Mouse (Mus musculus) midbrain, embryonic 15.5 days (tissue): ENCODE data around the gene Litaf. TPM values are rescaled to one million over a fixed set of nuclear protein-coding genes. Genes with fewer than 3 reads are reported as not detected.

Source experiments
- ATAC-seq: fragments of 200-750 bp; cut with Nextera tagmentation; replicated peaks from 2 replicates; pipeline ENCODE4 v1.8.0; 2017; ENCODE audit warnings: moderate TSS enrichment
- H3K27ac ChIP-seq: fragments of 300-500 bp; sonication (generic); 2 replicates; pipeline ENCODE4 v1.5.1; 2015; ENCODE audit warnings: mild to moderate bottlenecking, inconsistent platforms
- H3K27me3 ChIP-seq: fragments of 300-500 bp; sonication (generic); replicated peaks from 2 replicates; pipeline ENCODE4 v1.6.1; 2015; ENCODE audit warnings: inconsistent platforms
- H3K36me3 ChIP-seq: fragments of 300-500 bp; sonication (generic); replicated peaks from 2 replicates; pipeline ENCODE4 v1.6.1; 2015; ENCODE audit warnings: inconsistent platforms
- H3K4me1 ChIP-seq: fragments of 300-500 bp; sonication (generic); 2 replicates; pipeline ENCODE4 v1.6.1; 2015; ENCODE audit warnings: inconsistent platforms
- H3K4me2 ChIP-seq: fragments of 300-500 bp; sonication (generic); 2 replicates; pipeline ENCODE4 v1.6.1; 2015; ENCODE audit warnings: inconsistent platforms, mild to moderate bottlenecking, moderate library complexity
- H3K4me3 ChIP-seq: fragments of 300-500 bp; sonication (generic); 2 replicates; pipeline ENCODE4 v1.5.1; 2015; ENCODE audit warnings: mild to moderate bottlenecking, inconsistent platforms
- H3K9ac ChIP-seq: fragments of 300-500 bp; sonication (generic); 2 replicates; pipeline ENCODE4 v1.6.1; 2015; ENCODE audit warnings: mild to moderate bottlenecking, inconsistent platforms
- H3K9me3 ChIP-seq: fragments of 300-500 bp; sonication (generic); 2 replicates; pipeline ENCODE4 v1.6.1; 2016; ENCODE audit warnings: inconsistent platforms
- WGBS: fragments of 180-500 bp; shearing (Covaris S2); methylation state at CpG from one replicate; pipeline ENCODE4 v1.1.7; 2015; ENCODE audit warnings: mixed read lengths; 5-methylcytosine and 5-hydroxymethylcytosine counted together
- polyA plus RNA-seq: library from polyadenylated mRNA; unstranded; fragments of >200 nt; fragmentation: Nextera tagmentation; extraction: Ambion mirVana; gene quantifications from 2 replicates; pipeline ENCODE4 v1.2.1, GENCODE M21; 2015

Litaf gene
- polyA plus RNA-seq, 1 experiment from 2014 or later, result 28.8 TPM

GRCm38 (mm10) chr16:10940661-10941060 lies 125.3 kb downstream of the Litaf start:
- no peak overlapping the region for H3K4me2 ChIP-seq
- no peak overlapping the region for H3K4me3 ChIP-seq
- H3K9me3 ChIP-seq, result no peaks in the 10 kb centered on the region
- no peaks in the 10 kb centered on the region for H3K27me3 ChIP-seq
- 87% methylated on average over 2 of the region's 2 CpGs for WGBS
- H3K36me3 ChIP-seq, result no peaks in the 10 kb centered on the region
- no peaks in the 10 kb centered on the region for H3K4me1 ChIP-seq
- H3K9ac ChIP-seq, result no peak overlapping the region
- no peak for ATAC-seq
- no peak overlapping the region for H3K27ac ChIP-seq

- Histone ChIP-seq H3K9ac (no peak overlapping the region), H3K27ac (no peak overlapping the region), H3K9me3 (no peaks in the 10 kb centered on the region), H3K4me1 (no peaks in the 10 kb centered on the region), H3K36me3 (no peaks in the 10 kb centered on the region), H3K27me3 (no peaks in the 10 kb centered on the region), H3K4me3 (no peak overlapping the region), H3K4me2 (no peak overlapping the region)
- 89% methylated on average over 4 of the region's 4 CpGs for WGBS
- no peak for ATAC-seq
These were observed 126.0 kb downstream of the Litaf start for GRCm38 (mm10) chr16:10939932-10940331.

GRCm38 (mm10) chr16:10937497-10937896 lies 128.5 kb downstream of the Litaf start:
- H3K9ac ChIP-seq, result no peak overlapping the region
- H3K4me2 ChIP-seq, result no peak overlapping the region
- H3K36me3 ChIP-seq, result no peaks in the 10 kb centered on the region
- H3K4me1 ChIP-seq, result no peaks in the 10 kb centered on the region
- no peak overlapping the region for H3K27ac ChIP-seq
- WGBS, result 86% methylated on average over 11 of the region's 11 CpGs
- ATAC-seq, result no peak
- no peaks in the 10 kb centered on the region for H3K9me3 ChIP-seq
- no peaks in the 10 kb centered on the region for H3K27me3 ChIP-seq
- no peak overlapping the region for H3K4me3 ChIP-seq

GRCm38 (mm10) chr16:10936700-10937319 lies 129.1 kb downstream of the Litaf start:
- no peak for ATAC-seq
- Histone ChIP-seq H3K9me3 (no peaks in the 10 kb centered on the region), H3K36me3 (no peaks in the 10 kb centered on the region), H3K4me3 (no peak overlapping the region), H3K4me2 (no peak overlapping the region), H3K4me1 (no peaks in the 10 kb centered on the region), H3K9ac (no peak overlapping the region), H3K27ac (no peak overlapping the region), H3K27me3 (no peaks in the 10 kb centered on the region)
- 19% methylated on average over 5 of the region's 5 CpGs for WGBS

- no peak for ATAC-seq
- Histone ChIP-seq H3K4me3 (no peak overlapping the region), H3K36me3 (no peaks in the 10 kb centered on the region), H3K27me3 (no peaks in the 10 kb centered on the region), H3K4me2 (no peak overlapping the region), H3K27ac (no peak overlapping the region), H3K4me1 (no peaks in the 10 kb centered on the region), H3K9me3 (0 out of 2 replicates have a peak, but pooled peaks cover 3% of the 10 kb centered on the region), H3K9ac (no peak overlapping the region)
- 85% methylated on average over 1 of the region's 1 CpGs for WGBS
These were observed 131.9 kb downstream of the Litaf start for GRCm38 (mm10) chr16:10934047-10934446.

- Histone ChIP-seq H3K27me3 (no peaks in the 10 kb centered on the region), H3K27ac (no peak overlapping the region), H3K4me3 (no peak overlapping the region), H3K9me3 (0 out of 2 replicates have a peak, but pooled peaks cover 3% of the 10 kb centered on the region), H3K4me1 (no peaks in the 10 kb centered on the region), H3K36me3 (no peaks in the 10 kb centered on the region), H3K9ac (no peak overlapping the region), H3K4me2 (no peak overlapping the region)
- 89% methylated on average over 3 of the region's 3 CpGs for WGBS
- ATAC-seq, result no peak
These were observed 132.6 kb downstream of the Litaf start for GRCm38 (mm10) chr16:10933372-10933771.

GRCm38 (mm10) chr16:10927026-10927425 lies 138.9 kb downstream of the Litaf start:
- Histone ChIP-seq H3K4me3 (no peak overlapping the region), H3K36me3 (no peaks in the 10 kb centered on the region), H3K27ac (no peak overlapping the region), H3K27me3 (no peaks in the 10 kb centered on the region), H3K9ac (no peak overlapping the region), H3K9me3 (0 out of 2 replicates have a peak, but pooled peaks cover 3% of the 10 kb centered on the region), H3K4me2 (no peak overlapping the region), H3K4me1 (0 out of 2 replicates have a peak, but pooled peaks cover 3% of the 10 kb centered on the region)
- ATAC-seq, result no peak
- 83% methylated on average over 1 of the region's 1 CpGs for WGBS

GRCm38 (mm10) chr16:10925591-10926180 lies 140.3 kb downstream of the Litaf start:
- ATAC-seq, result no peak
- Histone ChIP-seq H3K4me3 (no peak overlapping the region), H3K36me3 (no peaks in the 10 kb centered on the region), H3K27ac (no peak overlapping the region), H3K9ac (no peak overlapping the region), H3K4me1 (0 out of 2 replicates have a peak, but pooled peaks cover 3% of the 10 kb centered on the region), H3K27me3 (no peaks in the 10 kb centered on the region), H3K4me2 (no peak overlapping the region), H3K9me3 (0 out of 2 replicates have a peak, but pooled peaks cover 3% of the 10 kb centered on the region)
- 36% methylated on average over 7 of the region's 7 CpGs for WGBS

GRCm38 (mm10) chr16:10923561-10923960 lies 142.4 kb downstream of the Litaf start:
- no peaks in the 10 kb centered on the region for H3K9me3 ChIP-seq
- H3K9ac ChIP-seq, result no peak overlapping the region
- H3K4me3 ChIP-seq, result no peak overlapping the region
- H3K36me3 ChIP-seq, result no peaks in the 10 kb centered on the region
- WGBS, result 65% methylated on average over 5 of the region's 5 CpGs
- no peak for ATAC-seq
- H3K4me2 ChIP-seq, result no peak overlapping the region
- H3K27ac ChIP-seq, result no peak overlapping the region
- no peaks in the 10 kb centered on the region for H3K27me3 ChIP-seq
- H3K4me1 ChIP-seq, result 0 out of 2 replicates have a peak, but pooled peaks cover 3% of the 10 kb centered on the region

GRCm38 (mm10) chr16:10919856-10920255 lies 146.1 kb downstream of the Litaf start:
- Histone ChIP-seq H3K9ac (no peak overlapping the region), H3K4me2 (no peak overlapping the region), H3K36me3 (no peaks in the 10 kb centered on the region), H3K4me1 (no peaks in the 10 kb centered on the region), H3K4me3 (no peak overlapping the region), H3K9me3 (no peaks in the 10 kb centered on the region), H3K27ac (no peak overlapping the region), H3K27me3 (no peaks in the 10 kb centered on the region)
- ATAC-seq, result no peak

- Histone ChIP-seq H3K4me2 (no peak overlapping the region), H3K9ac (no peak overlapping the region), H3K27me3 (no peaks in the 10 kb centered on the region), H3K4me3 (no peak overlapping the region), H3K27ac (no peak overlapping the region), H3K36me3 (no peaks in the 10 kb centered on the region), H3K9me3 (no peaks in the 10 kb centered on the region), H3K4me1 (no peaks in the 10 kb centered on the region)
- 87% methylated on average over 3 of the region's 3 CpGs for WGBS
- no peak for ATAC-seq
These were observed 149.7 kb downstream of the Litaf start for GRCm38 (mm10) chr16:10916271-10916670.

- Histone ChIP-seq H3K4me3 (no peak overlapping the region), H3K9me3 (no peaks in the 10 kb centered on the region), H3K4me1 (no peaks in the 10 kb centered on the region), H3K9ac (no peak overlapping the region), H3K27ac (no peak overlapping the region), H3K27me3 (no peaks in the 10 kb centered on the region), H3K36me3 (no peaks in the 10 kb centered on the region), H3K4me2 (no peak overlapping the region)
- WGBS, result 97% methylated on average over 4 of the region's 4 CpGs
- ATAC-seq, result no peak
These were observed 150.9 kb downstream of the Litaf start for GRCm38 (mm10) chr16:10915066-10915465.

GRCm38 (mm10) chr16:10911061-10911460 lies 154.9 kb downstream of the Litaf start:
- Histone ChIP-seq H3K4me2 (no peak overlapping the region), H3K4me1 (no peaks in the 10 kb centered on the region), H3K9ac (no peak overlapping the region), H3K9me3 (no peaks in the 10 kb centered on the region), H3K27ac (no peak overlapping the region), H3K36me3 (no peaks in the 10 kb centered on the region), H3K27me3 (no peaks in the 10 kb centered on the region), H3K4me3 (no peak overlapping the region)
- WGBS, result 95% methylated on average over 2 of the region's 2 CpGs
- no peak for ATAC-seq
